Mouse (Mus musculus) embryo, embryonic 10 days (tissue): ENCODE data around the gene Cyp2u1.
"Not testable (repeated sequence)": the region's sequence is repeated elsewhere in the genome, so short reads cannot be mapped to it uniquely, and the experiment has no call there.

Source experiments
- DNase-seq: peaks from one replicate; pipeline ENCODE4 v3.0.0-alpha.2; 2015; ENCODE audit warnings: low spot score

Cyp2u1 gene

DNA sequence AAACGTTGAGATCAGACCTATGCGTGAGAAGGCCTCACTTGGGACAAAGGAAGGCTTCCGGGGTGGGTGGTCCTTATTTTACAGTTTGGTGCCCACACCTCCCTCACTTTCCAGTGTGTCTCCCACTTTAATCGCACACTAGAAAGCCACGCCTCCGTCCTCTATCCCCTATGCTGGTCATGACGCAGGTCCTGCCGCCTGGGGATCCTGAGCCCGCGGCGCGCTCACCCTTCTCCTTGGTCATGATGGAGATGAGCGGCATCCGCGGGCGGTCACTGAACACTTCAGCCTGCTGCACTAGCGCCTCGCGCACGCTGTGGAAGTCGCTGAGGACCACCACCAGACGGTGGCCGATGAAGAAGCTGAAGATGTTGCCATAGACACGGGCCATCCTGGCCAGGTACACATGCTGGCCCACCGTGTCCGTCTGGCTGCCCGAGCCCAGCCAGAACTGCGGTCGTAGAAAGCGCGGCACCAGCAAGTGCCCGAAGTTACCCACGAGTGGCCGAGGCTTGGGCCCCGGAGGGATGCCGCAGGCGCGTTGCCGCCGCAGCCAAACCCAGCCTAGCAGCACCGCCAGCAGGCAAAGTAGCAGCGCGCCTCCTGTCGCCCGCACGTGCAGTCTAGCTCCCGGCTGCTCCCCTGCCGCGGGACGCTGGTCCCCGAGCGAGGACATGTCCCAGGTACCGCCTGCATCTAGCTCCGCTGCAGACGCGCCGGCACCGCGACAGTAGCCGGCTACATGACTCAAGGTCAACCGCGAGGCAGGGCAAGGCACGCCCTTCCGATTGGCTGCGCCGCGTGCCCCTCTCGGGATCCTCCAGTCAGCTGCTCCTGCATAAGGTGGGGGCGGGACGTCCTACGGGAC lies at the start of gene Cyp2u1:
Gene Cyp2u1, minus strand, starts transcription at position 776 of the 868 bp plus-strand sequence.
- peak; percentile 96 for DNase-seq

DNA sequence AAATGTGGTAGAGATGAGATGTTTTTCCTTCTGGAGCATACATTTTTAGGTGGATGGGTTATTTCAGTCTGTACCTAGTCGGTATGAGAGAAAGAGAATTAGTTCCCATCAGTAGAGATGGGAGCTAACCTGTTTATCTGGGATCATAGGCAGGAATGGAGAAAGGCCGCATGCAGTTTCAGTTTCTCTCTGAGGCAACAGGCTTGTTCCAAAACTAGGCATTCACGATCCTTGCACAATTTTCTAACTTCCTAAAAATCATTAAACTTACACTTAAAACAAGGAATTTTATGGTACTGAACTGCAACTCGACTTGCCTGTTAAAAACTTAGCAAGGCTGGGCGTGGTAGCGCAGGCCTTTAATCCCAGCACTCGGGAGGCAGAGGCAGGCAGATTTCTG lies 47.5 kb upstream of the Cyp2u1 start:
- DNase-seq = no peak

DNA sequence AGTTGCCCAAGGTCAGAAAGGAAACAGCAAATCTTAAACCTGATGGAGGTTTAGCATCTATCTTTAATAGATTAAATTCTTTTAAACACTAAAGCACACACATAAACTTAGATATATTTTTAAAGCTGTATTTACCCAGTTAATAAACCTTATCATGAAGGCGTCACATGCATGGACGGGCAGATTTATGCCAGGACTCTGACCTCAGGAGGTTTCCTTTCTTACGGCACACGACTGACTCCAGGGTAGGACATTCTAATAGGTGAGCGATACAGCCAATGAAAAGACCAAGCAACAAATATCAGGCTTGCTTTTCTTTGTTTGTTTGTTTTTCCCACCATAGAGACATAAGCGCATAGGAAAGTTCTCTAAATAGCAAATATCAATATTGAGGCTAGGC lies 46.0 kb upstream of the Cyp2u1 start:
- no peak for DNase-seq

DNA sequence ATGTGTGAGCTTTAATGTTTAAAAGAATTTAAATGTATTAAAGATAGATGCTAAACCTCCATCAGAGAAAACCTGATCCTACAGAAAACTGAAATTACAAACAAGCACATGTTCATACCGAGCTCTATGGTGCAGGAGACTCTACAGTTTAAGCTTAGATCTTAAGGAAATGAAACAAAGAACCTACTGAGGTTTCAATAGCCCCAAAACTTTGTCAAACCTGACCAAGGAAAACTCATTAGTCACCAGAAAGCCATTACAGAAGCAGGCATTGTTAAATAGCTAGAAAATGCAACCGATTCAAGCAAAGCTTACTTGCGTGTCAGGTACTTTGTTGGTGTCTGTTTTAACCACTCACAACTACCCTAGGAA lies 45.5 kb upstream of the Cyp2u1 start:
- no peak for DNase-seq

DNA sequence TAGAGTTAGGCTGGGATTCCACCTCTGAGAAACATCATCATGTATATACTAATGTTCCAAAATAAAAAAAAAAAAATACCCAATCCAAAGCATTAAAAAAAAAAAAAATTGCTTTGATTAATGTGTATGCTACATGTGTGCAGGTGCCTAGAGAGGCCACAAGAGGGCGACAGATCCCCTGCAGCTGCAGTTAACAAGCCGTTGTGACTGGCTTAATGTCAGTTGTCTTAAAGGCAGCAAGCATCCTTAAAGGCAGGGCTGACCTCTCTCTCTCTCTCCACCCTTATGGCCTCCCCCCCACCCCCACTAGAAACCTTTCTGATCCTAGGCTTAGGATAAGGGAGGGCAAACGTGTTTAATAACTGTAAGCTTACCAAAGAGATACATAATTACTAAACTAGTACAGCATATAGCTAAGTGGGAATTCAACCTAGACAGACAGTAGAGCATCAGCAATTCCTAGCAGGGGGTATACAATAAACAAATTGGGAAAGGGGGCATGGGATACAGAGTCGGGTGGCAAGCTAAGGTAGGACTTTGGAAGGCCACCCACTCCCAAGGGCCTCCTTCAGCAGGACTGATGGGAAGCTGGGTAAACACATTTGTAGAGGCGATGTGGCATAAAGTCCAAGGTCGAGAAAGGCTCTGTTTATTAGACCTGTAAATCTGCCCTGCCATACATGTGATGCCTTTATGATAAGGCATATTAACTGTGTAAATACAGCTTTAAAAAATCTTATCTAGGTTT lies 45.0 kb upstream of the Cyp2u1 start:
- peak; percentile 72 for DNase-seq

DNA sequence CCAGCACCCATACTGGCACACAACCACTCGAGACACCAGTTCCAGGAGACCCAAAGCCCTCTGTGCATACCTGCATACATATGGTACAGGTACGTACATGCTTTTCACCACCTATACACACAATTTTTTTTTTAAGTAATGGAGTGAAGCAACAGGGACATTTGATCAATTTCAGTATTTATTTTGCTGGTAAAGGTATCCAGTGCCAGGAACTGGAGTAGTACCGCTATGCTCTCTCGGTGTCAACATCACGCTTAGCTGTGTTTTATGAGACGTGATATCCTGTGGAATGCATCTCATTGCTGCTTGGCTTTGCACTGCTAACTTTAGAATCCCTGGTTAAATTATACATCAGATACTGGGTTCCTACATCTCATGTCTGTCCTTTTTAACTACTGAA lies 42.9 kb upstream of the Cyp2u1 start:
- DNase-seq = no peak

DNA sequence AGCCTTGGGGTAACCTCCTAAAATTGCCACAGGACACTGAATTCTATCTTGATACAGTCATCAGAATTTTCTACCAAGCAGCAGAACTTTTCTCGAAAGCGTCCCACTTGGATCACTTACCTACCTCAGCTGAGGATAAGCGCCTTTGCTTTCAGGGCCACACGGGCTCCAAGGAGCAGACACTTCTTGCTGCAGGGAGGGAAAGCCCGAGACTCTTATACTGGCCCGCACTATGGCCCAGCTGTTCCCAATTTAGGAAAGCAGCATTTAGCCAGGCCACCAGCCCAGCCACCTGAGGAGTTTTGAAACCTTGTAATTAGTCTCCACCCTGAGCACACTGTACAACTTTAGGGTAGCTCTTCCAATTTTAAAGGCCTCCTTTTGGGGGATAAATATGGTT lies 40.3 kb upstream of the Cyp2u1 start:
- no peak for DNase-seq

DNA sequence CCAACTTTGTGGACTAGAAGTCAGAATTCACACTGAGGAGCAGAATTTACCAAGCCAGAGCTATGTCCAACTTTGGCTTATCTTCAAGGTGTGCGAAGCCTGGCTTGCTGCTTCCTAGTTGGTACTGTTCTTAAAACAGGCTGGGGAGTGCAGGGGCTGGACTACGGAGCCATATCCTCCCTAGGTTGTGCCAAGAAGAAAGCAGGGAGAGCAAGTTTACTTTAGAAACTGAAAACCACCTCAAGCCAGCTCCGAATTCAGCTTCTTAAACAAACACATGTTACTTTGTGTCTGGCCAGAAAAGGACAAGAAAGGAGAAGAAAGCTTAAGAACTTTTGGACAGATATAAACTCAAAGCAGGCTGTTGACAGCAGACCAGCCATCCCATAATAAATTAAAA lies 37.9 kb upstream of the Cyp2u1 start:
- no peak for DNase-seq

DNA sequence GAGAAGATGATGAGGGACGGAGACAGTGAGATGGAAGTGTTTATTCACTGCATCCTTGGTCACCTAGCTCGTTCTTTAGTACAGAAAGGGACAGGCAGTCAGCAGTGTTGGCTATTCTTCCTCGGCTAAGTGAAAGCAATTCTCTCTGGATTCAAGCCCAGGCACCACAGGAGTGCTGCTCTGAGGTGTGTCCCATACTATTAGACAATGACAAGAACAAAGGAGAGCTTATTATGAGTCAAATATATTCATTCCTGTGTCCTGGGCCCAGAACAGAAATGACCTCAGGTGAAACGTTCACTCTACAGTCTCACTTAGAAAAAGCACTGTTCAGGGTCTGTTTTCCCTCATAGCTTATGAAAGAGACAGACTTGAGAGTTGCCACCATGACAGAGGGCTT lies 36.3 kb upstream of the Cyp2u1 start:
- DNase-seq = no peak

DNA sequence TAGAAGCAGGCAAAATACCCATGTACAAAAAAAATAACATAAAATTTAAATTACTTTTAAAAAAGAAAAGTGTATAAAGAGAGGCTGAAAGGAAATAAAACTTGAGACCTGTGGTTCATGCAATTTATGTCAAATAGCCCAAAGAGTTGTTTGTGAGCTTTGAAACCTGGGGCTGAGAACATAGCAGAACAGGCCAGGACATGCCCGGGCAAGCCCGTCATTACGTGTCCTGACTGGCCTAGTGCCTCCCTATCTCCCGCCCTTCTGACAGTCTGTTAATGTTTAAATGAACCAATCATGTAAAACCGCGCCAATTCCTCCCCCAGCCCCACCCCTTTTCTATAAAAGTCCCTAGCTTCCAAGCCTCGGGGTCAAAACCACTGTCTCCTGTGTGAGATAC lies 34.7 kb upstream of the Cyp2u1 start:
- not testable (repeated sequence) for DNase-seq

DNA sequence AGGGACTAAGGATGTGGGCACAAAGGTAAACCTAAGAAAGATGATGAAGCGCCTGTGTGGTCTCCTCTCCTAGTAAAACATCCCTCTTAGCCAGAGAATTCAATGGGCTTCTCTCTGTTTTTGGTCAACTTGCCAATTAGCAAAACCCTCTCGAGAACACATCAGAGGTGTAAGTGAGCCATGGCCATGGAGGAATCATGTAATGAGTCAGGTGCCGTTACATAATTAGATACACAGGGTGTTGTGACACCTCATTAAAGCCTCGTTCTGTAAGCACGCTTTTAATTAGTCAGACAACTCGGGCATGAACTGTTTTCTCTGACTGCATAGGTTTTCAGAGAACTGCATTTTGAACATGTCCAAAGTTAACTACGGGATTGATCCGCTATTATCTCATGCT lies 33.6 kb upstream of the Cyp2u1 start:
- no peak for DNase-seq

DNA sequence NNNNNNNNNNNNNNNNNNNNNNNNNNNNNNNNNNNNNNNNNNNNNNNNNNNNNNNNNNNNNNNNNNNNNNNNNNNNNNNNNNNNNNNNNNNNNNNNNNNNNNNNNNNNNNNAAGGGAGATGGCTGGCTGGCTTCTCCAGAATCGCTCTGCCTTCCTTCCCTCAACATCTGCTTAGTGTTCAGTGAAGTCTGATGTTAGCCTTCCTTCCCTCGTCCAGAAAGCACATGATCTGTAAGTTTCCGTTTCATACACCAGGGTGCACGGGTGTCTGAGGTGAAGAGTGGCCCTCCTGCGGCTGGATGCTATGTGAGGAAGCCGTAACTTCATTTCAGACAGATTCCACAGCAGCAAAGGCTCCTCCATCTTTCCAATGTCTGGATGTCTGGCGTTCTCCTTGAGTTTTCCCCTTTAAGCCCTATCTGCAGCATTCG lies 32.1 kb upstream of the Cyp2u1 start:
- DNase-seq = no peak

DNA sequence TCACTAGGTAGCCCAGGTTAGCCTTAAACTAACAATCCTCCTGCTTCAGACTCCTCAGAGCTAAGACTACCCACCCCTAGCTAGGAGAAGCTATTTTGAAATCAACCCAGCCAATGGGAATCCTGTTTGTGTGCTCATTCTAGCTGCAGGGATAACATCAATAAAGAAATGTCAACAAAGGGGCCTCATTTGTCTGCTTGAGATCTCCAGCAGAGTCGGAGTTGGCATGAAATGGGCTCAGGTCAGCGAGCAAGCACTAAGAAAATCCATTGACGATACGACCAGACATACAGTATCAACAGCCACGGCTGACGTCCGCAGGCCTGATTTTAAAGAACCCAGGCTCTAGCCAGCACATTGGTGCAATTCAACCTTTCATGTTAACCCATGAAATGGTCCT lies 24.2 kb upstream of the Cyp2u1 start:
- no peak for DNase-seq

DNA sequence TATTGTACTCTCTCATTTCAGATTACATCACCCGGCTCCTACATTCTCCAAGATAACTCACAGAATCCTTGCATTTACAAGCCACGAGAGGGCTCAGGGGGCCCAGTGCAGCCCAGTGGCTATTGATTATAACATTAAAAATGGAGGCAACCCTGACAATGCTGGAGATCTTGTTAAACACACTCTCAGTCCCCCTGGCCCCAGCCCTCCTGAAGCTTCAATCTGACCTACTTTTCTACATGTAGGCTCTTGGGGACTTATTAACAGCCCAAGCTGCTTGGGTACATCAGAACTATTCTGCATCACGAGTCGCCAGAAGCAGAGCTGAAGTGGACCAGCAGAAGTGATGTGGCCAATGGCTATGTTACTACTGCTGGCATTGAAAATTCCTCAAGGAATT lies 23.6 kb upstream of the Cyp2u1 start:
- DNase-seq = no peak

DNA sequence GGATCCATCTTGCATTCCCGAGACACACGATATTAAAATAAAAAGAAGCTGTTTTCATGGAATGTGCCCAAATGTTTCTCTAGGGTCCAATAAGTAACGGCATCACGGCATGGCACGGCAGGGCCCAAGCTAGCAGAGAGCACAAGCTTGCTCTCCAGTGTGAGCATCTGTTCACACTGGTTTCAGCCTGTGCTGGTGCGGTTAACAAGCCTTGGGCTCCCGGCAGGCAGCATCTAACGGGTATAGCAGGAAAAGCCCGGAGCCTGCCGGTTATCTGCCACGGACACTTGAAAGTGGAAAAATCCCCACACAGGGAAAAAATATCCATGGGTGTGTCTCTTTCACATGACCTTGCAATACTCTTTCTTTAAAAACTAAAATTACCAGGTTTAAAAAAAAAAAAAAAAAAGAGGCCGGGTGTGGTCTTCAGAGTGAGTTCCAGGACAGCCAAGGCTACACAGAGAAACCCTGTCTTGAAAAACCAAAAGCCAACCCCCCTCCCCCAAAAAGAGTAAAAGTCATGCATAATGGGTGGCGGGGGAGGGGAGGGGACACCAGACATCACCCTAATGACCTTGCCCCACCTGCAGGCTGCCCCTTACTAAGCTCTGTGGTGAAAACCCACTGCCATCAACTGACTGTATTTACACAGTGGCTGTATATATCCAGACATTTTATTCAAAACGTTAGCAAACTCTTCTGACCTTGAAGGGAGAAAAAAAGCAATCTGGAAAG lies 19.2 kb upstream of the Cyp2u1 start:
- no peak for DNase-seq

DNA sequence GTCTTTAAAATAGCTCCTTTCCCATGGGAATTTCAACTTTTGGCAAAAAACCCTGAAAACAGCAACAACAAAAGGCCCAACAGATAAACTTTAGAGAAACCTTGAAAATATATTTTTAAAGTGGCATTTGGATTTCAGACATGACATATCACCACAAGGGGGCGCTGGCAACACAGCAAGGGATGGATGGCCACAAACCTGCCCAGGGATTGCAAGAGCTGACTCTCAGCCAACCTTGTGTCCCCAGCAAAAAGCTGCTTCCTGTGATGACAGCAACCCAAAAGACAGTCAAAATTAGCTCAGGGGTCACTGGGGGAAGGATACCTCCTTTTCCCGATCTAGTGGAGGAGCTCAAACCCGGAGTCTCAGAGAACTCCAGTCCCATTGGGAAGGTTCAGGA lies 17.2 kb upstream of the Cyp2u1 start:
- peak; percentile 88 for DNase-seq

DNA sequence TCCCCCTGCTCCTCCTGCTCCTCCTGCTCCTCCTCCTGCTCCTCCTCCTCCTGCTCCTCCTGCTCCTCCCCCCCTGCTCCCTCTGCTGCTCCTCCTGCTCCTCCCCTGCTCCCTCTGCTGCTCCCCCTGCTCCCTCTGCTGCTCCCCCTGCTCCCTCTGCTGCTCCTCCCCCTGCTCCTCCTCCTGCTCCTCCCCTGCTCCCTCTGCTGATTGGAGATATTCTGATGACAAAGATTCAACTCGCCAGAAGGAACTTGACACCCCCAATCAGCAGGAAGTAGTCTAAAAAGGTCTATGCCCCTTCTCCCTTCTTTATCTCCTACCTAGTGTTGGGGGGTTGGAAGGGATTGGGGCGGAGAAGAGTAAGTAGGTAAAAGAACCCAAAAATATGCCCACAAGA lies 15.2 kb upstream of the Cyp2u1 start:
- DNase-seq = no peak

DNA sequence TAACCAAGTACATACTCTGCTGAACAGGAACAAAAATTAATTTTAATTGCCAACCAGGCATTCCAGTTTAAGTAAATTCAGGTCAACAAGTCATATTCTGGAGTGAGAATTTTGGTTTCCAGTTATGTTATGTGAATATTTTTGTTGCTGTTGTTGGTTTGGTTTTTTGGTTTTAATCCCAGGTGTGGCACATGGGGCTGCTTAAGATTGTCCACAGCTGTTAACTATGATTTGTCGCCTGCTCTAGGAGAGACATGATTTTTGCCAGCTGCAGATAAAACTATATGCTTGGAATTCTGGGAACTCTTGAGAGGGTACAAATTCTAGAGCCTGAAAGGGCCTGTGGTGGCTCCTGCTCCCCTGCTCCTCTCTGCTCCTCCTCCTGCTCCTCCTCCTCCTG lies 14.1 kb upstream of the Cyp2u1 start:
- DNase-seq = no peak

DNA sequence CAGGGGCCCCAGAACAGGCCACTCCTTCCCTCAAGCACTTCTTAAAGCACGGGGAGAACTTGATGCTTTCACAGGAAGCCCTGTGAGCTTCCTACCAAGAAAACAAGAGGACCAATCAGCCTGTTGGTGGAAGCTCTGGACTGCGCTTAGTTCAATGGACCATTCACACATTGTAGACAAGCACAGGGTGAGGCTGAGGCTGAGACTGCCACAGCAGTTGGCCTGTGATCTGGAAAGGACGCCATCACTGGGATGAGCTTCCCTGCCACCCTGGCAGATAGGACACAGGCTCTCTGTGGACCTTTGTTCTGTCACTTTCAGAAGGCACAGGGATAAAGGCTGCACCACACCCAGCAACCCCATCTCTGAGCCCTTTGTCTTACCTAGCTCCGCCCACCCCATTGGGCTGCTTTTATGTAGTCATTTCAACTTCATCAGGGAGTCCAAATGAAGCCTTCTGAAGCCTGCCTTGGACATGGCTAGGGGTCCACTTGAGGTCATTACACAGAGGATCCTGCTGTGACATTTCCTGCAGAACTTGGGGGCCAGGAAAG lies 13.0 kb upstream of the Cyp2u1 start:
- DNase-seq = peak; percentile 35

DNA sequence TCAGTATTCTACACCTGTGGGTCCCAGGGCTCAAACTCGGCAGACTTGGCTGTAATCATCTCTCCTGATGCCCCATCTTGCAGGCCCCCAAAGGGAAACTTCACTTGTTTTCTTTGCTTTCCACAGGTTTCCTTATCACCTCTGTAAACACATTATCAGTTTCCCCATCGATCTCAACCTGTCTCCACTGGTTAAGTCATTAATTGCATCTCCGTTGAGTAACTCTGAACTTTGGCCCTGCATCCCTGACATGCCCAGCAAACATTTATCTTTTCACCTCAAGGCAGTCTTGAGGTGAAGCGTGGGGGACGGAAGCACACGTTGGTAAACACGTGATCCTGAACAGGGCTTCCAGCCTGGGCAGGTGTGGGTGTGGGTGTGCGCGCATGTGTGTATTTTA lies 9.3 kb upstream of the Cyp2u1 start:
- DNase-seq = no peak

DNA sequence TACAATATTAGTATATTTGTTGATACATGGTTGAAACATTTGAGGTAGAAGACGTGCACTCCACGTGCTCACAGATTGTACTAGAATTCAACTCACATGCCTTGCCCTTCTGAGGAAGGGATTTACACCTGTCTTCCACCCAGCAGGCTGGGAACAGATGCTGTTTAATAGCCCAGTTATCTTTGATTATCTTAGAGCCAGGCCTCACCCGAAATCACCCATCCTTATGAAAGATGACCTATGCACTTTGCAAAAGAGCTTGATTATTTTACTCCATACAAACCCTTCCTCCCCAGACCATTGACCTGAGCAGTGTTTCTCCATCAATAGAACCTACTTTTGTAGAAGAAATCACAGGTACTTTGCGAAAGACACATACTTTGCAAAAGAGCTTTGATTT lies 7.5 kb upstream of the Cyp2u1 start:
- DNase-seq = no peak

DNA sequence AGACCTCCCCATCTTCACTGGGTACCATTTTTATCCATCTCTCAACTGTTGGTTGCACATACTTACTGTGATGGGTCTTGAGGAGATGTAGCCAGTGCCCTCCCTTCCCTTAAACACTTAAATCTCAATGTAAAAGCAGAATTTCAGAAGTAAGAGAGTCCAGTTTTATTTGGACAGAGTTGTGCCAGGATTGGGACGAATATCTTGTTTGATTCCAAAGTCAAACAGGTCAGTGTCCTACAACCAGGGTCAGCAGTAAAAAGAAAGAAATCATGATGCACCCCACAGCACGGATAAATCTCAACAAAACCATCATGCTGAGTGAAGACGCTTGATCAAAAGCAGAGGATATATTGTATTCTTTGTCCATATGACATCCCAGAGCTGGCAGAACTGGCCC lies 4.8 kb upstream of the Cyp2u1 start:
- DNase-seq = no peak

DNA sequence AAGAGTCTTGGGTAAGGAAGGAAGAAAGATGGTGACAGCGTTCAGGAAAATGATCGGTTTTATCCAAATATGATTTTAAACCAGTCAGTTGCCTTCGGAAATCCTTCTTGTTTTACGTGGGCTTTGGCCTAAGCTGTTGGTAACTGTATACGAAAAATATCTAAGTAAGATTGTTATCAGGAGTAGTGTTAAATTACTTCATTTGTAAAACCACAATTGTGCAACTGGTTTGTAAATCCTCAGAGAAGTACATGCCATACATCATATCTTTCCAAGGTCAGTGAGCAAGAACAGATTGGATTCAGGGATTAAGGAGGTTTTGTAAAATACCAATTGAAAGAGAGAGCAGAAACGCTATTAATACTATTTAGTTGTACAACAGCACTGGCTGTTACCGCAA lies 3.2 kb upstream of the Cyp2u1 start:
- DNase-seq = no peak
